Mouse (Mus musculus) mouse embryonic stem cell (cell line): ENCODE measurements around the gene Dhh.

Source experiments
- in situ Hi-C, 2 experiments: fragments of 300-500 bp; cut with MboI; formaldehyde crosslinking; loops; 1 replicate in 1 of 2; 3 replicates in 1 of 2; pipeline ENCODE4 v1.14.3; 2019 to 2020; ENCODE audit warnings: low sequenced_read_pairs in 2 of 2, low pct_unique_long_range_greater_than_20kb in 1 of 2, mixed read lengths in 1 of 2; ENCODE audit not compliant: unreplicated experiment in 1 of 2

Dhh gene

DNA sequence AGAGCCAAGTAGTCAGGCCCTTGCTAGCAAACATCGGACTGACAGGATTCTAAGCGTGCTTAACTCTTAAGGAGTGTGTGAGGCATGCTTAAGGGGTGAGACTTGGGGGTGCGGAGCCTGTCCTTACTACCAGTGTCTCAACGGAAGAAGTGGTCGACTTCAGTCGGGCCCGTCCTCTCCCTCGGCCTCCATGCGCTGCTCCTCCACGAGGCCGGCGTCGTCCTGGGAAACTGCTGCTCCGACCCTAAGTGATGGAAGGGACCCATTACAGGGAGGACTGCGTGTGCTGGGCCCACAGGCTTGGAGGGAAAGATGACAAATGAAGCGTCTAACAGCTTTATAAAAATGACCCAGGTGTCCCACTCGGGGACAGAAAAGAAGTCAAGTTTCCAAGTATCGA lies 37.4 kb downstream of the Dhh start:
- in situ Hi-C loops = no loop called here

DNA sequence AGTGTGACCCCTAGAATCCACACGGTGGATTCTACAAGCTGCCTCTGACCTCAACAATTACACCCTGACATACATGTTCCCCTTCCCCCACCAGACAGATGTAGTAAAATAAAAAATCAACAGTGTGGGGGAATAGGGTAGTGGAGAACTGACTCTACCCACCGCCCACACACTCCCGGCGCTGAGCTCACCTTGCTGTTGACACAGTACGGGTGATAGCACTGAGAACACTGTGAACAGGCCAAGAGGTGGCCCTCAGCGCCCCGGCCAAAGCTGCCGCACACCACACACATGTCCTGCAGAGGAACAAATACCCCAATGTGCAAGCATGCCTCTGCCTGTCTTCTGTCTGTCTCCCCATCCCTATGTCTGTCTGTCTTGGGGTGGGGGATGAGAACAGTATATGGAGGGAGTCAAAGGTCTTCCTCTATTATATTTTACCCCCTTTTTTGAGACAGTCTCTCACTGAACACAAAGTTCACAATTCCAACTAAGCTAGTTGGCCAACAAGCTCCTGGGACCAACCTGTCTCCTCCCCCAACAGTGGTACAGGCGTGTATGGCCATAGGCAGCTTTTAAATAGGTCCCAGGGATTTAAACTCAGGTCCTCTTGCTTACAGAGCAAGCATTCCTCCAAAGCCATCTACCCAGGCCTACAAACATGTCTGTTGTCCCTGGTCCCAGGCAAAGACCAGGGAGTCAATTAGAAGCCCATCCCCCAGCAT lies 38.9 kb downstream of the Dhh start:
- in situ Hi-C loops = no loop called here

DNA sequence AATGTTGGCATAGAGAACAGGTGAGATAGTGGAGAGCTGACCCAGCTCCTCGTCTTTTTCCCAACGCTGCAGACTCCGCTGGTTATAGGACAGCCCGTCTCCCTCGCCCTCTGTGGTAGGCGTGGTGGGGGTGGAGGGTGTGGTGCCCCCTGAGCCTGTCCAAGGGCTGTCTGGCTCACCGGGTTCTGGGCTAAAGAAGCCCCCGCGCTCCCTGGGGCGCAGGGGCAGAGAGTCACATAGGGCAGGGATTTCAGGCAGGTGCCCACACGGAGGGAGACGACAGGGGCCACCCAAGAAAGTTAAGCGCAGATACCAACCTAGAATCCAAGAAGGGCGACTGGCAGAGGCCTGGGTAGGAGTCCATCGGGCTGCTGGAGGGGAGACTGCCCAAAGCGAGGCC lies 44.1 kb downstream of the Dhh start:
- in situ Hi-C loops = no loop called here

GRCm38 (mm10) chr15:98853161-98853937 lies 45.0 kb downstream of the Dhh start:
- in situ Hi-C loops = no loop called here

- in situ Hi-C loops = no loop called here
Measured at GRCm38 (mm10) chr15:98852733-98853132, 45.6 kb downstream of the Dhh start.

DNA sequence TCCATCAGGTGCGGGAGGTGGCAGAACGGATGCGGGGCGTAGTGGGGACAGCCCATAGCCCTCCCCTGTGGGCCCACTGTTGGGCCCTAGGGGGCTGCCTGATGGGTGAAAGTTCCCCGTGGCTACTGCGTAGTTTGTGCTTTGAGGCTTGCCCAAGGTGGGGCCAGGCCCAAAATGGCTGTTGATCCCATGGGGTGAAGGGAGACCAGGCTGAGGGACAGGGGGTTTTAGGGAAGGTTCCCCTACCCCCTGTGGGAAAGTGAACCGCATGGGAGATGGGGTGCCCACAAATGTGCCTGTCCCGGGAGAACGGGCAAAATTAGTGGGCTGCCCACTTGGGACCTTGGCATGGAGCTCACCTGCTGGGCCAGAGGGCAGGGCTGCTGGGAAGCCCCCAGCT lies 46.3 kb downstream of the Dhh start:
- in situ Hi-C loops = no loop called here

DNA sequence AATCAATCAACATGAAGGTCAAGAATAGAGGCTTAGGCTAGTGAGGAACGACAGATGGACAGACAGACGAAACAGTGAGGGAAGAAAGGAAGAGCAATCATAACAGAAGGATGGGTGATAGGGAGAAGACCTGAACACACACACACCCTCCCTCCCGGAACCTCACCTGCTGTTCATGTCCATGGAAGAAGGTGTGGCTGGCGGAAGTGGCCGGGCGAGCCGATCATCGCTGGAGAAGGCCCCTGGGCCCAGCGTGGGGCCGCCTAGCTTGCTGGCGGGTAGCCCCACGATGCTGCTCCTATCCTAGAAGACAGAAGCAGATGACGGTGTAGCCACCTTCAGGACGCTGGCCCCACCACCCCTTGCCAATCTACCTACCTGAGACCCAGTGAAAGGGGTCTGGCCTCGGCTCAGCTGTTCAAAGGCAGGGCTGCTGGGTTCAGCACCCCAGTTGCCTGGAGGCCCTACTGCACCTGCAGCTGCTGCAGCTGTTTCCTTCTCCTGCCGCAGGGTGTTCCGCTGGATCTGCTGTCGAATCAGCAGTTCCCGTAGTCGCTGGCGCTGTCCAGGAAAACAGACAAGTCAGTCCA lies 47.0 kb downstream of the Dhh start:
- in situ Hi-C loops = no loop called here

GRCm38 (mm10) chr15:98850668-98851067 lies 47.7 kb downstream of the Dhh start:
- in situ Hi-C loops = no loop called here

DNA sequence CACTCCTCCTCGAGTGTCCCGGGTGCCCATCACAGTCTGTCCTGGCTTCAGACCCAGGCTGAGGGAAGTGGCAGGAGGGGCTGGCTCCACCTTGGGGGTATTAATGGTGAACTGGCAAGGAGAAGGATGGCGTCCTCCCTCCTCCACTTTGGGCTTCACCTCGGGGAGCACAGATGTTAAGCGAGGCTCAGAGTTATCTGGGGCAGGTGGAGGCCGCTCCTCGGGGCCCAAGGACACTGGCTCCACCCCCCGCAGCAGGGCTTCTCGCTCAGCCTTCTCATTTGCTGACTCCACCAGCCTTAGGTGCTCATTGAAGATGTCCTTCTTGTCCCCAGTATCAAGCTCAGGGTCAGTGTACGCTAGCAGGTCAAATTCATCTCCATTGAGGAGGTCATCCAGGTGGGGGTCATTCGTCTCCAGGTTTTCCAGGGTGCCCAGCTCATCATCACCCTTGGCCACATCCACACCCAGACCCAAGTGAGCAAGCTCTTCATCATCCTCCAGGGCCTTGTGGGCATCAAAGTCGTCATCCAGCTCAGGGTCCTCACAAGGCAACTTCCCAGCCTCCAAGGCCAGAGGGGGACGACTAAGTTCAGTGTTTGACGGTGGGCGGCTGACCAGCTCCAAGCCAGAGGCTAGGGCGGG lies 48.3 kb downstream of the Dhh start:
- in situ Hi-C loops = no loop called here

DNA sequence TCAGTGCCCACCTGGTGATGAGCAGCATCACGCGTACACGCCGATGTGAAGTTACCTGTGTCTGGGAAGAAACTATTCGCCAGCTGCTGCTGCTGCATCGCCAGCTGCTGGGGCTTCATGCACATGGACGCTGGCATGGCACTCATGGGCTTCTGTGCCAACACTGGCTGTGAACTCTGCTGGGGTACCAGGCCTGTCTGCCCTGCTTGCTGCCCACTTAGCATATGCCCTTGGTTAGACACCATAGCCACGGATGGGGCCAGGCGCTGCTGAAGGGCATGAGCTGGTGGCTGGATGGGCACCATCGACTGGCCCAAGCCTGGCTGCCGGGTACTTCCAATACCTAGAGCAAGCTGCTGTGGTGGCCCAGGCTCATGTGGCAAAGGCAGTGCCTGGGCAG lies 49.2 kb downstream of the Dhh start:
- in situ Hi-C loops = no loop called here

- in situ Hi-C loops = no loop called here
Measured at GRCm38 (mm10) chr15:98846140-98846539, 52.2 kb downstream of the Dhh start.

DNA sequence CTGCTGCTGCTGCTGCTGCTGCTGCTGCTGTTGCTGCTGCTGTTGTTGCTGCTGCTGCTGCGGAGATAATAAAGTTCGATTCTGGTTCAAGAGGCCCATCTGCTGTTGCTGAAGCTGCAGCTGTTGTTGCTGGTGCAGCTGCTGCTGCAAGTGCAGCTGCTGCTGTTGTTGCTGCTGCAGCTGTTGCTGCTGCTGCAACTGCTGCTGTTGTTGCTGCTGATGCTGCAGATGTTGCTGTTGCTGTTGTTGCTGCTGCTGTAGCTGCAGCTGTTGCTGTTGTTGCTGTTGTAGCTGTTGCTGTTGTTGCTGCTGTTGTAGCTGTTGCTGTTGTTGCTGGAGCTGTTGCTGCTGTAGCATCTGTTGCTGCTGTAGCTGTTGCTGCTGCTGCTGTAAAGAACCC lies 53.2 kb downstream of the Dhh start:
- in situ Hi-C loops = no loop called here

GRCm38 (mm10) chr15:98843595-98844223 lies 54.6 kb downstream of the Dhh start:
- in situ Hi-C loops = no loop called here
